Mouse (Mus musculus) heart, adult 18-20 months (tissue): ENCODE measurements around the gene Etnk1. TPM values are rescaled to one million over a fixed set of nuclear protein-coding genes. Genes with fewer than 3 reads are reported as not detected.

ENCODE experiments used
- DNase-seq, 2 experiments: peaks; one replicate each; pipeline ENCODE4 v3.0.0; 2021 to 2022; ENCODE audit warnings: mixed read lengths in 1 of 2
- total RNA-seq, 2 experiments: library from RNA; stranded (reverse); gene quantifications; 2 replicates each; pipeline ENCODE4 v1.2.3; 2021

The Etnk1 gene
- total RNA-seq, 2 experiments from 2014 or later, result 29.8 to 30.8 TPM

DNA sequence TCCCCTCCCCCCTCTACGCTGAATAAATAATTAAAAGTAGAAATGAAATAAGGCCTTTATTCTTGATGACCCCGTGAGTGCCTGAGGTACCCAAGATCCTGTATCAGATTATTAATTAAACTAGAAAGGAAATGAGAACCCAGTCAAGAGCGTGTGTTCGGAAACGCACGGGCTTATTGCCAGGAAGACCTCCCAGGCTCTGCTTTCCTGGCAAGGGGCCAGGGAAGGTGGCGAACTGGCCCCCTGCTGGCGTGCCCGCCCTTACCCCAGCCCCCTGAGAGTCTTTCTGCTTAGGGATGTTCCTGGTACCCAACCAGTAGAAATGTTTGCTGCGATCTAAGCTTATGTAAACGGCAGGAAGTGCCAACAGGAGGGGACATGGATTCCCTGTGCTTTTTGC, 49.2 kb downstream of the Etnk1 start:
- DNase-seq, result no peak

DNA sequence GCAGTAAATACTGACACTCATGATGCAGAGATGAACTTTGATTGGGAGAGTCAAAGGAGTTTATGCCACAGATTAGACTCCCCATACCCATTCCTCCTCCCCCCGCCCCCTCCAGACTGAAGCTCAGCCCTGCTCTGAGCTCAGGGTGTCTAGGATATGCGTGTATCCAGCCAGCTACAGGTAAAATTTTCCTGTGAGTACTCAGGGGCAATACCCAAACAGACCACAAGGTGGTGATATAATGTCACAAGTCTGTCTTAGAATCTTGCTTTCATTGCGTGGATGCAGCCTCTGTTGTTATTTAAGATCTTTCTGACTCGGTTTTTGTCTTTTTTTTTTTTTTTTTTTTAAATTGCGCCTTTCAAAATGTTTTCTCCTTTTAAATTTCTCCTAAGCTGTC, 52.3 kb downstream of the Etnk1 start:
- DNase-seq, result peak; percentile 50 to 77

DNA sequence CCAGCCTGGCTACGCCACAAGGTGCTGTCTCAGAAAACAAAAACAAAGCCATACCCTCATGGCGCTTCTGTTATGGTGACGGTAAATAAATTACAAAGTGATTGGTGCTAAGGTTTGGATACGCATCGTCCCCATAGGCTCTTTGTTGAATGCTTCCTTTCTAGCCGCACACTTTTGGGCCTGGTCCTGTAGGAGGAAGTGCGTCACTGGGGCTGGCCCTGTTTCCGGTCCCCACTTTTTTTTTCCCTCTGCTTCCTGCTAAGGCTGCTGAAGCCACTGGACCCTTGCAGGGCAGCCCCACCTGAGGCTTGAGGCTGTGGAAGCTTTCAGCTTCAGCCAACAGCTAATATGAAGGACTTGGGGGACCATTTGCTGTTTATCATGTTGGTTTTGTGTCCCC, 54.2 kb downstream of the Etnk1 start:
- DNase-seq, result no peak

DNA sequence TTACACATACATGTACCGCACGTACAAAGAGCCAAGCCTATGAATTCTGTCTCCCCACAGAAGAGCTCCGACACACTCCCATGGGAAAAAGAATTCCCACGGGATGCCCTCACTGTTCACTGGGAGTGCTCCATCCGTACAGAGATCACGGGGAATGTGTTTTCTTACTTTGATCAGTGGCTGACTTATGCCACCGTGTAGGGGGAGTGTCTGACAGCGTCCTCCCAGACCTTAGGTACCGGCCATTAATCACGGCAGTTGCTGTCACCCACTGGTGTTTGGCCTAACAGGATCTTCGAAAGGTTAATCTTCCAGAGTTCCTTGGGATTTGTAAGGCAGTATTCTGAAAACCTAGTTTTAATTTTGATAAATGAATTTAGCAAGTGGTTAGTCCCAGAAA, 57.0 kb downstream of the Etnk1 start:
- no peak for DNase-seq

DNA sequence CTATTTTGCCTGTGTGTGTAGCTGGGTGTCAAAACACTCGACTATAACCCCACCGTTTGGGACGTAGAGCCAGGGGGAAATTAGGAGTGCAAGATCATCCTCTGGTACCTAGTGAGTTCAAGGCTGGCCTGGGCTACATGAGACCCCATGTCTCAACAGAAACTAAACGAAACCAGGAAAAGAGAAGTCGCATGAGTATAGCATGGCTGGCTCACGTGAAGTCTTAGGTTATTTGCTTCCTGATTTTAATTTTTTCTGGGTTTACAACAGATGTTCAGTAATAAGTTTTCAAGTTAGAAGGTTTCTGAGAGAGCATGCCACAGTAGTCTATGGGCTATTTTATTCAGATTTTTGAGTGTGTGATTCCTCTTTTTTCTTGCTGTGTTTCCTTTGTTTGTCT, 57.9 kb downstream of the Etnk1 start:
- no peak for DNase-seq

DNA sequence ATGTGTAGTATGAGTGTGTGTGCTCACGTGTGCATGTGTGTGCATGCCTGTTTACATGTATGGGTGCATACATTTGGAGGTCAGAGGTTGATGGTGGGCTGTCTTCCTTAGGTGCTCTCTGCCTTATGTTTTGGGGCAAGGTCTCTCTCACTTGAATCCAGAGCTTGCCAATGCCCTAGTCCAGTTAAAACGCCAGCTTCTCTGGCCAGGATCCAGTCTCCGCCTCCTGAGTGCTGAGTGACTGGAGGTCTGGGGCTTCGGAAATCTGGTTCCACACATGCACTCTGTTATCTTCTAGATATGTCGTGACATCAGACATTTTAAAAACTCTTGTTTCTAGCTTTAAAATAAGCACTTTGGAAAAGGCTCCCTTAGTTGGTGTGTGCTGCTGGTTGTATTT, 61.7 kb downstream of the Etnk1 start:
- DNase-seq, result no peak

DNA sequence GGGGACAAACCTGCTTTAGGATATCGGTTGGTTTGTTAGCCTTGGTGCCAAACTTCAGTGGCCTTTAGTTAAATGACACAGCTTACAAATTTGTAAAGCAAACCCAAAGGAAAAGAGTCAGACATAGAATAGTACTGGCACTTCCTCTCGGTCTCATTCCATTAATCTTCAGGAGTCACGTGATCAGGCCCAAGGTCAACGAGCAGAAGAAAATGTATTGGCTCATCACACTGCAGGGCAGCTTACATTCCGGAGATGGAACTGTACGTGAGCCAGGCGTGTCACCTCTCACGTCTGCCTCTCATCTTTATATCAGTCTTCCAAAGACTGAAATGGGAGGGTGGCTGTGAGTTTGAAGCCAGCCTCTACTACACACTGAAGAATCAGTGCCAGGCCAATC, 62.9 kb downstream of the Etnk1 start:
- DNase-seq, result no peak

DNA sequence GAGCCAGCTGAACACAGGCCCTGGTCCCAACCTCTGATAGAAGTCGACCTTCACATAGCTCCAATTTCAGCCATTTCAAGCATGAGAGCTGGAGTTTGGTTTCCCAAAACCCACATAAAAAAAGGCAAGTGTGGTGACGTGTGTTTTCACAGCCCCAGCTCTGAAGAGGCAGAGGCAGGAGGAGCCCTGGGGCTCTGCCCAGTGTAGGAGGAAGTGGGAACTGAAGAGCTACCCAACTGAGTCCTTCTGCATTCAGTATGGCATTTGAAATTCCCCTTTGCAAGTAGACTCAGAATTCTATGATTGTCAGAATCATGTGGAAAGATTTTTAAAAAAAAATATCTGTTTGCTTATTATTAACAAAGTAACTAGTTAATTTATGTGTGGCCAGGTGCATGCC, 63.9 kb downstream of the Etnk1 start:
- peak in 1 of 2 experiments; percentile 21 for DNase-seq

DNA sequence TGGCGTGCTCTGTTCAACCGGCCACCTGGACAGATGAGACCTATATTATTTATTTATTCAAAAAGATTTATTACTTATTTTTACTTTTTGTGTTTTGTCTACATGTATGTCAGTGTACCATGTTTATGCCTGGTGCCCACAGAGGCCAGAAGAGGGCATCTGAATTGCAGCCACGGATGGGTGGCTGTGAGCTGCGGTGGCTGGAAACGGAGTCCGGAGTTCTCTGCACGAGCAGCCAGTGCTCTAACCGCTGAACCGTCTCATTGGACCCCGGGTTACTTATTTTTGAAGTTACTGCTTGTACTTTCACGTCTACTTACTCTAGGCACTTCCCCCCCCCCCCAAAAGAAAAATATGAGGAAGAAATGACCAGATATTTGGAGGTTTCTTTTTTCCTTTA, 65.7 kb downstream of the Etnk1 start:
- no peak for DNase-seq

DNA sequence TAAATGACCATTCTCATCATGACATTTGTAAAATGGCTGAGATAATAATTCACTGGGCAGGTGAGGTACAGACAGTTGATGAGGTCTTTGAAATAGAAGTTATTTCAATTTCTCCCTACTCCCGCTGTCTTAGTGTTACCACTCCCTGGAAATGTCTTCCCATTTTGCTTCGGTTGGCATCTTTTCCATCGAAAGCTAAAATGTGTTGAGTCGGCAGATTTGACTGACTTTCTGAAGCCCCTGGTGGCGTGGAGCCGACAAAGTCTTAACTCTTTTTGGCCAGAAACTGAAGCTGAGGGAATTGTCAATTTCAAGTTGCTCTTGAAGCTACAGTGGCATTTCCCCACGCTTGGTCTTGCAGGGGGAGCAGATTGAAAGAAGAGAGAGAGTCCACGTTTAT, 67.8 kb downstream of the Etnk1 start:
- no peak for DNase-seq

DNA sequence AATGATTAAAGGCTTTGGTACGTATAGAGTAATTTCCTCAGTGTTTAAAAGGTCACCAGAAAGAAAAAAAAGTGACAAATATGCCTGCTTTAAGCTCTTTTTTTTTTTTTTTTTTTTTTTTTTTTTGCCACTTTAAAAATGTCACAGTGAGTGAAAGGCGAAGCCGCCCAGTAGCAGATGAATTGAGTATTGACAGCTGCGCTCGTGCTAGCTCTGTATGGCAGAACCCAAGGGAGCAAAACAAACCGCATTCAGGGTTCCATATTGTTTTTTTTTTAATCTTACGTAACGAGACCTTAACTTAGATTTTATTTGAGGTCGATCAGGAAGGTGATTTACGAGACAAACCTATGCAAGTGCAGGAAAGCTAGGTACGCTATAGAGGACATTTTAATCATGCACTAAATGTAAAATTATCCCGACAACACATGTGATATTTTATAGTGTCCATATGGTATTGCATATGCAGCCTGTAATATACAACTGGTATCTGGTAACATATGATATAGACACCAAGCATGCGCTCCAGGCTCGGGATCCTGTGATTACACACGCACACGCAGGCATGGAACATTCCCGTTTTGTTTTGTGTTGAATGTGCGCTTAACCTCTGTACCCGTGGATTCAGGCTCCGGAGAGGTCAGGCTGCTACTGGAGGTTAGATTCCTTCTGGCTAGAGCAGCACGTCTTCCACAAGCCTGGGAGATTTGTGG, 72.5 kb downstream of the Etnk1 start:
- DNase-seq, result no peak

DNA sequence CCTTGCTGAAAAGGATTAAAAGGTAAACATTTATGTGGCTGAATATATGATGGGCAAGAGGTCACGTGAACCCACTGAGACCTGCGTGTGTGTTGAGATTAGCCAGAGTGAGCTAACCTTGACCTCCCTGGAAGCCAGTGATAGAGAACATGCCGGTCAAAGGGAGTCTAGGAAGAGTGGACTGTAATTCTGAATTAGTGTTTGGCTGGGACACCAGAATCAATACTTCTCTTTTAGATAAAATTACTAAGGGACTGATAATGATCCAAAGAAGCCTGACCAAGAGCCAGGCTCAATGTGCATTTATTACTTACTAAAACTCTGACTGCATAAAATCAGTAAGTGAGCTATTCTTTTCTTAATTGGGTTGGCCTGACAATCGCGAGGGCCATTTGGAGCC, 76.2 kb downstream of the Etnk1 start:
- DNase-seq, result no peak

DNA sequence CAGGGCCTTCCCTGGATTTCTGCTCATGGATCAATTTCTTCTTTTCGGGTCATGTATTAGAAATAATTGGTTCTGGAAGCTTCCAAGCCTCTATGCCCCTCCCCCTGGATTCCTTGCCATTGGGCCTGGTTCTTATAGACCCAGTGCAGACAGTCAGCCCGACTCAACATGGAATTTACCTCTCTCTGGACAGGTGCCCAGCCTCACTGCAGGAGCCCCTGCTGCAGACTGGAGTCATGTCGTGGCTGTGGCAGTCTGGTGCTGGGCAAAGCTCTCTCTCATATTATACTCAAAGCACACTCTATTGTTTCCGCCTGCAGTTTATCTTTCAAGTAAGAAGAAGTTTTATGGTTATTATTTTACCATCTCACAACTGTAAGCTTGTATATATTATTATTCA, 90.9 kb downstream of the Etnk1 start:
- no peak for DNase-seq

DNA sequence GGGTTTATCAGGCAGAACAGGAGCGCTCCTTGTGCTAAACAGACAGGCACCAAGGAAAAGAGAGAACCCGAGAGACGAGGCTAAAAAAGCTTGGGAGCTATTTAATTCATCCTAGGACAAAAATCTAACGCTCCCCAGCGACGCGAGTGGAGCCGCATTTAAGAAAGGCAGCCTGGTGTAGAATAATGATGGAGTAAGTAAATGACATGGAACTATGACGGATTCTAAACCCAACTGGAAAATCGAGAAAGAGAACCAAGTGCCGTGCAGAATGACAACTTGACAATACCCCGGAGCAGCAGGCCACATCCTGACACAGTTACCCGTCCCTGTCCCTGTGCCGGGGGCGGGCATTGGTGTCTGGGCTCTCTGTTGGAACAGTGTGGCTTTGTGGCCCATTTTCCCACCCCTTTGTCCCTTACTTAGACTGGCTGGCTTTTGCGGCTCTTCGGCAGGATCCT, 92.2 kb downstream of the Etnk1 start:
- DNase-seq, result no peak

DNA sequence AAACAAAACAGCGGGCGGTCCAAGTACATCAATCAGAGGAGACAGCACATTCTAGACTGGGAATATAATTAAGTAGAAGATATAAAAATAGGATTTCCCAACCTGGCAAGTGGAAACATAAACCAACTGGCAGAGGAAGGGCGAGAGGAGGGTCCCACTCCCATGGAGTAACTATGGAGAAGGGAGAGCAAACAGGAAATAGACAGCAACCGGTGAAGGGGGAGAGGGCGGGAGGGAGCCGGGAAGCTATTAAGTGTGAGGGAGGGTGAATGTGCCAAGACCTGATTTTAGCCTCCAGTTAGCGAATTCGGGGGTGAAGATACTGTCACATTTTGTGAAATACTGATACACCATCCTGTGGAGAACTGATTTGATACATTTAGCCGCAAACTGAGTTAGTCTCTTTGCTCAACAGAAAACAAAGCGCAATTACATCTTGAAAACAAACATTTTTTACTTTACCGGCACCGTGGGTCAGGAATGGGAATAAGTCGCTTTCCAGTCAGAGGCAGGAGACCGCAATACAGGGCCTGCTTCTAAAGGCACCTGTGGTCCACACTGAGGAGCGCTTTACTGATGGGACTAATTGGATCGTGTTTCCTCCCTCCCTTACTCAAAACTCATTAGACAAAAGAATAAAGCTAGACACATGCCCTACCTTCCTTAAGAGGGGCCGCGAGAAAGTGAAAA, 93.0 kb downstream of the Etnk1 start:
- no peak for DNase-seq

DNA sequence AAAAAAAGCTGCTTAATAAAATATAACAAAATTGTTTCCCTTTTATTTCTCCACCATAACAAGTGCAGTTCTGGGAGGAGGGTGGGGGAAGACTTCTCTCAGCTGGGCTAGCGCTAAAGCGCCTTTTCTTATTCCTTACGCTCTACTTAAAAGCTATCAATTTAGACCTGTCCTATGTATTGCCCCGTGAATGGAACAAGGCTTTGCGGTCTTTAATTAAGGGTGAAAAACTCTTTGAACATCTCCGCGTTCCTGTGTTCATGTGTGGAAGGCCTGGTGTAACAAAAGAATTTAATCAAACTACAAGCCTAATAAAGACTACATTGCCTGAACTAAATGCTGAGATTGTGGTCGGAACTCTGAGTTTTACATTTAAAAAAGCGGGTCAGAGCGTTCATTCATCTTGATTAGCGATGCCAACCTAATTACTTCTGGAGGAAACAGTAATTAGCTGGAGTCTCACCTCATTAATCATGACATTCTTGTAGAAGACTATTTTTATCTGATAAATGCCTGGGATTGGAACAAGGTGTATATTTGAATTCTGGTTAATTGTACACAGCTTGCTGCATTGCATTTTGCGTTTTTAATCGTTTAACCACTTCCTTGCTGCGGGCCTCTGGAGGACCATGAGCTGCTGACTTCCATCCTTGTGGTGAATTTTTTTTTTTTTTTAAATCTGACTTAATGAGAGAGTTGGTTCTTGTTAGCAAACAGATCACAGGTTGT, 93.7 kb downstream of the Etnk1 start:
- DNase-seq, result no peak

DNA sequence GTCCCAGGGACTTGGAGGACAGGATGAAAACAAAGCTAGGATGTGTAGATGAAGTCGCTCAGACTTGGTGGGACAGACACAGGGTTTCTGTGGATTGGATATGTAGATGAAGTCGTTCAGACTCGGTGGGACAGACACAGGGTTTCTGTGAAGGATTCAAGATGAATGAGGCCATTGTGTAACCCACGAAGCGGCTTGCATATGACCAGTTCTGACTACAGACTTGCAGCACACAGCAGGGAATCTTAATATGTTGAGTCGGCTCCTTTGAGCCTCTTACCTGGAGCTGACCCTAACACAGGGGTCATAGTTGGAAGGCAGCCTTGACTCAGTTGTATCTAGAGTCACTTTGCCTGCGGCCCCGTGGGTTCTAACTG, 94.3 kb downstream of the Etnk1 start:
- DNase-seq, result no peak

DNA sequence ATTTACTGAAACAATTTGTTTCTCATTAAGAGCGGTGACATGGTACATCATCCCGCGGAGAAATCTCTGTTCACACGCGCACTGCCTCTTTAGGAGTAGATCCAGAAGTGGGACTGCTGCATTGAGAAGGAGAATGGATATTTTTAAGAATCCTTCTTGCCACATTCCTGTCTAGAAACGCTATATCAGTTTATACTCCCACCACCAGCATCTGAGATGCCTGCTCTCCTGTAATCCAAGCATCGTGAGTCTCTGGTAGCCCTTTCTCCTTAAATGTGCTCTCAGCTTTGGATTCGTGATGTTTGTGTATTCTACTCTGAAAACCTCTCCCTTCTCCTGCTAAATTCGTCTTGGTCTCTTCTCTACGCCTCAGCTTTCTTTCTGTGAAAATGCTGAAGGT, 98.5 kb downstream of the Etnk1 start:
- DNase-seq, result no peak

DNA sequence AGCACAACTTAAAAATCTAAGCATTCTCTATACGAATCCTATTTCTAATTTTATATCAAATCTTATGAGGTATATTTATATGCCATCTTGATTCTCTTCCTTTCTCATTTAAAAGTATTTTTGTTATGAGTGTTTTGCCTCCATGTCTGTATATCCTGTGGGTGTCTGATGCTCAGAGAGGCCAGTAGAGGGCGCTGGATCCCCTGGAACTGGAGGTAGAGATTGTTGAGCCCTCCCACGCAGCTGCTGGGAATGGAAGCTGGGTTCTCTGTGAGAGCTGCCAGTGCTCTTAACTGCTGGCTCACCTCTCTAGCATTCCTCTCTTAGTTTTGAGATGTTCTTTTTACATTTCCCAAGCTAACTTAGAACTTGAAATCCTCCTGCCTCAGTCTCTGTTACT, 112.2 kb downstream of the Etnk1 start:
- DNase-seq, result no peak
